Mouse (Mus musculus): ENCODE data around the gene Nkx3-2.

Nkx3-2 gene

GRCm38 (mm10) chr5:41762141-41762946 is 2.0 kb downstream of the Nkx3-2 start:
- no peak for DNase-seq (ENCODE audit: low read depth)

GRCm38 (mm10) chr5:41761509-41762140 is 2.7 kb downstream of the Nkx3-2 start:
- DNase-seq (ENCODE audit: low read depth), result no peak

- no peak for DNase-seq (ENCODE audit: low read depth)
These were observed 3.3 kb downstream of the Nkx3-2 start for GRCm38 (mm10) chr5:41760831-41761508.

GRCm38 (mm10) chr5:41760071-41760470 is 4.2 kb downstream of the Nkx3-2 start:
- no peak for DNase-seq (ENCODE audit: low read depth)

GRCm38 (mm10) chr5:41758671-41759639 is 5.3 kb downstream of the Nkx3-2 start:
- DNase-seq (ENCODE audit: low read depth), result no peak

GRCm38 (mm10) chr5:41757338-41757737 is 7.0 kb downstream of the Nkx3-2 start:
- DNase-seq (ENCODE audit: low read depth), result no peak

- no peak for DNase-seq (ENCODE audit: low read depth)
These were observed 7.9 kb downstream of the Nkx3-2 start for GRCm38 (mm10) chr5:41756396-41756795.

- no peak for DNase-seq (ENCODE audit: low read depth)
These were observed 8.8 kb downstream of the Nkx3-2 start for GRCm38 (mm10) chr5:41755373-41755960.

- no peak for DNase-seq (ENCODE audit: low read depth)
These were observed 9.5 kb downstream of the Nkx3-2 start for GRCm38 (mm10) chr5:41754836-41755235.

- no peak for DNase-seq (ENCODE audit: low read depth)
These were observed 10.0 kb downstream of the Nkx3-2 start for GRCm38 (mm10) chr5:41754226-41754775.

- DNase-seq (ENCODE audit: low read depth), result no peak
These were observed 11.6 kb downstream of the Nkx3-2 start for GRCm38 (mm10) chr5:41752721-41753120.

GRCm38 (mm10) chr5:41744898-41745780 is 19.2 kb downstream of the Nkx3-2 start:
- DNase-seq (ENCODE audit: low read depth), result no peak

- no peak for DNase-seq (ENCODE audit: low read depth)
These were observed 20.1 kb downstream of the Nkx3-2 start for GRCm38 (mm10) chr5:41744234-41744633.

- DNase-seq (ENCODE audit: low read depth), result no peak
These were observed 25.5 kb downstream of the Nkx3-2 start for GRCm38 (mm10) chr5:41738817-41739216.

- DNase-seq (ENCODE audit: low read depth), result no peak
These were observed 27.3 kb downstream of the Nkx3-2 start for GRCm38 (mm10) chr5:41737039-41737438.

GRCm38 (mm10) chr5:41727017-41727416 is 37.3 kb downstream of the Nkx3-2 start:
- no peak for DNase-seq (ENCODE audit: low read depth)

- DNase-seq (ENCODE audit: low read depth), result no peak
These were observed 38.7 kb downstream of the Nkx3-2 start for GRCm38 (mm10) chr5:41725573-41725972.
